Comparison of ENCODE assay signal across 8 mouse cellular contexts in the genomic region with DNA sequence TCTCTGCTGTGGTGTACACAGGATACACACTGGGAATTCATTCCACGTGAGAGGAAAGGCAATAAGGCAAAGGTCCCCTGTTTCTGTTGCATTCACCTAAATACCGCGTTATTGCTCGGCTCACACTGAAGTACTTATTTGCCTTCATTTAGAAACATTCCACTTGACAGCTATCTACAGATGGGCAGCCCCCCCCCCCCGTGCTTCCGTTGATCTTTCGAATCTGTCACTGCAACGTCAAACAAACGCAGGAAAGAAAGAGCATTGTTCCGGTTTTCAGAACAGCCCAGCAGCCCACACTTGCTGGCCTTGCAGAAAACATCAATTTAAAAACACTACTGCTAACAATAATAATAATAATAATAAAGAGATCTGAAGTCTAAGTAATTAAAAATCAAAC. TPM values are rescaled to one million over a fixed set of nuclear protein-coding genes. Genes with fewer than 3 reads are reported as not detected.
DNase-seq lines count a peak whose midpoint lies in the region; ATAC-seq and TF ChIP-seq lines count a peak whose summit lies in the region.

No protein-coding gene starts in this region.

- H3K27me3 ChIP-seq in kidney, postnatal 0 days (ENCODE audit: insufficient read depth, low read length), result no peaks in the 10 kb centered on the region
- no peaks in the 10 kb centered on the region for H3K27me3 ChIP-seq in embryonic facial prominence, embryonic 11.5 days (ENCODE audit: control insufficient read depth, insufficient read depth, low read length)
- H3K27me3 ChIP-seq in intestine, embryonic 15.5 days (replicated peaks), result no peaks in the 10 kb centered on the region
- H3K27me3 ChIP-seq in midbrain, embryonic 15.5 days (replicated peaks), result no peaks in the 10 kb centered on the region

- H3K4me2 ChIP-seq in kidney, postnatal 0 days (ENCODE audit: low read length), result peak overlapping the region; percentile 41
- peak overlapping the region; percentile 29 for H3K4me2 ChIP-seq in embryonic facial prominence, embryonic 11.5 days (ENCODE audit: low read depth, low read length)
- peak overlapping the region; percentile 45 for H3K4me2 ChIP-seq in intestine, embryonic 15.5 days (replicated peaks)
- peak overlapping the region; percentile 86 for H3K4me2 ChIP-seq in midbrain, embryonic 15.5 days

- H3K9me3 ChIP-seq in kidney, postnatal 0 days (replicated peaks; ENCODE audit: low read length), result no peaks in the 10 kb centered on the region
- H3K9me3 ChIP-seq in embryonic facial prominence, embryonic 11.5 days (replicated peaks; ENCODE audit: control insufficient read depth, low read length), result no peaks in the 10 kb centered on the region
- H3K9me3 ChIP-seq in intestine, embryonic 15.5 days, result no peaks in the 10 kb centered on the region
- H3K9me3 ChIP-seq in midbrain, embryonic 15.5 days, result no peaks in the 10 kb centered on the region

- H3K27ac ChIP-seq in kidney, postnatal 0 days, result no peak overlapping the region
- H3K27ac ChIP-seq in embryonic facial prominence, embryonic 11.5 days (replicated peaks; ENCODE audit: low read depth, low read length), result no peak overlapping the region
- H3K27ac ChIP-seq in intestine, embryonic 15.5 days, result no peak overlapping the region
- peak overlapping the region; percentile 4; the same call in 1 of the 2 replicates for H3K27ac ChIP-seq in midbrain, embryonic 15.5 days

- 48% methylated on average over 10 of the region's 10 CpGs for WGBS in kidney, postnatal 0 days
- WGBS in embryonic facial prominence, embryonic 11.5 days, result 19% methylated on average over 10 of the region's 10 CpGs
- WGBS in intestine, embryonic 15.5 days, result 22% methylated on average over 10 of the region's 10 CpGs
- 14% methylated on average over 10 of the region's 10 CpGs for WGBS in midbrain, embryonic 15.5 days

- TF ChIP-seq CTCF in kidney, postnatal 0 days (IDR thresholded peaks at IDR 0.05; ENCODE audit: low read depth), result no peak

- no peak for DNase-seq in kidney, postnatal 0 days (ENCODE audit: low spot score)
- DNase-seq in kidney, postnatal 14 days, result no peak
- DNase-seq in embryonic facial prominence, embryonic 11.5 days (ENCODE audit: low spot score), result no peak
- no peak for DNase-seq in urinary bladder, postnatal 4 days (ENCODE audit: low spot score in 2 of 2)
- DNase-seq in layer of hippocampus, postnatal 36 days, result no peak
- DNase-seq in adipocyte (ENCODE audit: low spot score), result no peak

- H3K4me1 ChIP-seq in kidney, postnatal 0 days (replicated peaks; ENCODE audit: insufficient read depth, low read length), result no peaks in the 10 kb centered on the region
- no peaks in the 10 kb centered on the region for H3K4me1 ChIP-seq in embryonic facial prominence, embryonic 11.5 days (ENCODE audit: control insufficient read depth, insufficient read depth, low read length)
- H3K4me1 ChIP-seq in intestine, embryonic 15.5 days (replicated peaks), result no peaks in the 10 kb centered on the region; the same call in 1 of the 2 replicates
- peaks cover 24% of the 10 kb centered on the region for H3K4me1 ChIP-seq in midbrain, embryonic 15.5 days

- H3K36me3 ChIP-seq in kidney, postnatal 0 days (ENCODE audit: insufficient read depth, low read length), result no peaks in the 10 kb centered on the region
- H3K36me3 ChIP-seq in embryonic facial prominence, embryonic 11.5 days (replicated peaks; ENCODE audit: control insufficient read depth, insufficient read depth, low read depth, low read length), result no peaks in the 10 kb centered on the region
- no peaks in the 10 kb centered on the region for H3K36me3 ChIP-seq in intestine, embryonic 15.5 days
- H3K36me3 ChIP-seq in midbrain, embryonic 15.5 days (replicated peaks), result no peaks in the 10 kb centered on the region

- 0 out of 2 replicates have a peak overlapping the region, but pooled peaks have one; percentile 16 for H3K4me3 ChIP-seq in kidney, postnatal 0 days (replicated peaks; ENCODE audit: low read depth, low read length)
- H3K4me3 ChIP-seq in embryonic facial prominence, embryonic 11.5 days (ENCODE audit: low read depth, low read length), result peak overlapping the region; percentile 22
- H3K4me3 ChIP-seq in intestine, embryonic 15.5 days (replicated peaks), result 0 out of 2 replicates have a peak overlapping the region, but pooled peaks have one; percentile 7
- H3K4me3 ChIP-seq in midbrain, embryonic 15.5 days, result peak overlapping the region; percentile 71

- ATAC-seq in kidney, postnatal 0 days (replicated peaks; ENCODE audit: low FRiP score, low read depth), result no peak
- no peak for ATAC-seq in embryonic facial prominence, embryonic 11.5 days (replicated peaks; ENCODE audit: insufficient number of reproducible peaks, low FRiP score, low TSS enrichment, low read depth)
- no peak for ATAC-seq in intestine, embryonic 15.5 days
- no peak for ATAC-seq in midbrain, embryonic 15.5 days (replicated peaks)

- no peak overlapping the region for H3K9ac ChIP-seq in kidney, postnatal 0 days (ENCODE audit: low read depth, low read length)
- H3K9ac ChIP-seq in embryonic facial prominence, embryonic 11.5 days (replicated peaks; ENCODE audit: low read length), result no peak overlapping the region
- no peak overlapping the region for H3K9ac ChIP-seq in intestine, embryonic 15.5 days
- H3K9ac ChIP-seq in midbrain, embryonic 15.5 days, result peak overlapping the region; percentile 29; the same call in 1 of the 2 replicates

RNA-seq across cellular contexts. Expression of gene Kctd12, which starts 2.6 kb away (rescaled TPM):
- polyA plus RNA-seq in kidney, postnatal 0 days (2015; fragmentation: Nextera tagmentation; extraction: Ambion mirVana), result 8.6 and 8.7 TPM in 2 replicates
- polyA plus RNA-seq in embryonic facial prominence, embryonic 11.5 days (2014; fragmentation: Nextera tagmentation; extraction: Ambion mirVana), result 35.9 and 43.7 TPM in 2 replicates
- polyA plus RNA-seq in intestine, embryonic 15.5 days (2015; fragmentation: Nextera tagmentation; extraction: Ambion mirVana), result 10.2 and 11.9 TPM in 2 replicates
- polyA plus RNA-seq in midbrain, embryonic 15.5 days (2015; fragmentation: Nextera tagmentation; extraction: Ambion mirVana), result 13.8 and 14.7 TPM in 2 replicates
- total RNA-seq in layer of hippocampus, postnatal 36 days (2021), result 100 to 1,000 TPM; 128 to 131 TPM

Comparison
In these comparisons a context has a peak if more than half of its experiments do, and no peak if none do; other contexts are left out.
1. H3K4me2 ChIP-seq: peak in every context shown above with its lines; median percentile 86 in midbrain, embryonic 15.5 days; 45 in intestine, embryonic 15.5 days; 41 in kidney, postnatal 0 days; 29 in embryonic facial prominence, embryonic 11.5 days.
2. H3K4me3 ChIP-seq: peak in every context shown above with its lines; median percentile 71 in midbrain, embryonic 15.5 days; 22 in embryonic facial prominence, embryonic 11.5 days; 16 in kidney, postnatal 0 days; 7 in intestine, embryonic 15.5 days.